Mouse (Mus musculus): Measurements from ENCODE around the gene Acsbg1. TPM values are rescaled to one million over a fixed set of nuclear protein-coding genes. Genes with fewer than 3 reads are reported as not detected.

Acsbg1 gene
- polyA plus RNA-seq, 1 experiment from 2014 or later, result 18.4 TPM

GRCm38 (mm10) chr9:54560831-54561601 is 100.7 kb downstream of the Acsbg1 start:
- Histone ChIP-seq H3K27me3 (ENCODE audit: control insufficient read depth, insufficient read depth, low read length) (no peaks in the 10 kb centered on the region), H3K27ac (ENCODE audit: low read depth, low read length) (no peak overlapping the region), H3K4me1 (replicated peaks; ENCODE audit: control insufficient read depth, insufficient read depth, low read length) (0 out of 2 replicates have a peak, but pooled peaks cover 3% of the 10 kb centered on the region), H3K4me3 (ENCODE audit: low read depth, low read length) (no peak overlapping the region), H3K36me3 (ENCODE audit: control insufficient read depth, insufficient read depth, low read length) (no peaks in the 10 kb centered on the region), H3K9me3 (ENCODE audit: control insufficient read depth, low read length) (no peaks in the 10 kb centered on the region), H3K9ac (ENCODE audit: low read length) (no peak overlapping the region), H3K4me2 (ENCODE audit: low read depth, low read length, severe bottlenecking) (no peak overlapping the region)
- ATAC-seq (replicated peaks; ENCODE audit: low FRiP score), result peak; percentile 19; the same call in 1 of the 2 replicates
- no peak for DNase-seq (ENCODE audit: low spot score)
- WGBS, result 91% methylated on average over 8 of the region's 8 CpGs

- WGBS, result 2% methylated on average over 50 of the region's 54 CpGs
- Histone ChIP-seq H3K27me3 (ENCODE audit: control insufficient read depth, insufficient read depth, low read length) (no peaks in the 10 kb centered on the region), H3K4me2 (ENCODE audit: low read depth, low read length, severe bottlenecking) (peak within 1 kb of the TSS; percentile 85), H3K9me3 (ENCODE audit: control insufficient read depth, low read length) (no peaks in the 10 kb centered on the region), H3K4me3 (ENCODE audit: low read depth, low read length) (peak within 1 kb of the TSS; percentile 45), H3K4me1 (replicated peaks; ENCODE audit: control insufficient read depth, insufficient read depth, low read length) (0 out of 2 replicates have a peak, but pooled peaks cover 3% of the 10 kb centered on the region), H3K9ac (ENCODE audit: low read length) (peak within 1 kb of the TSS; percentile 63), H3K36me3 (ENCODE audit: control insufficient read depth, insufficient read depth, low read length) (no peaks in the 10 kb centered on the region), H3K27ac (ENCODE audit: low read depth, low read length) (no peak within 1 kb of the TSS)
- DNase-seq (ENCODE audit: low spot score) (peak; percentile 93), ATAC-seq (replicated peaks; ENCODE audit: low FRiP score) (peak; percentile 97)
Measured at GRCm38 (mm10) chr9:54559771-54560471, 101.7 kb downstream of the Acsbg1 start, which contains the start of gene Cib2. Cib2 (minus strand) TSS chr9:54560218.

GRCm38 (mm10) chr9:54558731-54559130 is 102.9 kb downstream of the Acsbg1 start:
- no peak for ATAC-seq (replicated peaks; ENCODE audit: low FRiP score)
- H3K27me3 ChIP-seq (ENCODE audit: control insufficient read depth, insufficient read depth, low read length), result no peaks in the 10 kb centered on the region
- WGBS, result 78% methylated on average over 8 of the region's 8 CpGs

GRCm38 (mm10) chr9:54555044-54555443 is 106.6 kb downstream of the Acsbg1 start:
- 72% methylated on average over 2 of the region's 2 CpGs for WGBS

More at GRCm38 (mm10) chr9:54558731-54559130, 102.9 kb downstream of the Acsbg1 start:
- no peaks in the 10 kb centered on the region for H3K36me3 ChIP-seq (ENCODE audit: control insufficient read depth, insufficient read depth, low read length)
- no peak overlapping the region for H3K4me3 ChIP-seq (ENCODE audit: low read depth, low read length)
- DNase-seq (ENCODE audit: low spot score), result no peak
- H3K27ac ChIP-seq (ENCODE audit: low read depth, low read length), result no peak overlapping the region
- H3K4me2 ChIP-seq (ENCODE audit: low read depth, low read length, severe bottlenecking), result no peak overlapping the region
- no peak overlapping the region for H3K9ac ChIP-seq (ENCODE audit: low read length)
- no peaks in the 10 kb centered on the region for H3K9me3 ChIP-seq (ENCODE audit: control insufficient read depth, low read length)
- H3K4me1 ChIP-seq (replicated peaks; ENCODE audit: control insufficient read depth, insufficient read depth, low read length), result 0 out of 2 replicates have a peak, but pooled peaks cover 3% of the 10 kb centered on the region

More at GRCm38 (mm10) chr9:54555044-54555443, 106.6 kb downstream of the Acsbg1 start:
- Histone ChIP-seq H3K4me2 (ENCODE audit: low read depth, low read length, severe bottlenecking) (no peak overlapping the region), H3K27me3 (ENCODE audit: control insufficient read depth, insufficient read depth, low read length) (no peaks in the 10 kb centered on the region), H3K4me1 (replicated peaks; ENCODE audit: control insufficient read depth, insufficient read depth, low read length) (0 out of 2 replicates have a peak, but pooled peaks cover 3% of the 10 kb centered on the region), H3K4me3 (ENCODE audit: low read depth, low read length) (no peak overlapping the region), H3K36me3 (ENCODE audit: control insufficient read depth, insufficient read depth, low read length) (no peaks in the 10 kb centered on the region), H3K27ac (ENCODE audit: low read depth, low read length) (no peak overlapping the region), H3K9ac (ENCODE audit: low read length) (no peak overlapping the region), H3K9me3 (ENCODE audit: control insufficient read depth, low read length) (no peaks in the 10 kb centered on the region)
- no peak for DNase-seq (ENCODE audit: low spot score)
- no peak for ATAC-seq (replicated peaks; ENCODE audit: low FRiP score)

Small RNA genes within 50 kb of the gene (microRNA-seq; reads per million reads assigned to microRNA genes)
- gene Mir5710 (ENCODE audit: insufficient number of aligned reads), result not detected

Other genes with a start within 250 kb of the Acsbg1 start
- 13.0 and 15.2 TPM in 2 replicates for gene Dmxl2, start 160.2 kb downstream of the Acsbg1 start, polyA plus RNA-seq (2014; fragmentation: Nextera tagmentation; extraction: Ambion mirVana)
- gene Sh2d7, start 122.9 kb downstream of the Acsbg1 start, polyA plus RNA-seq (2014; fragmentation: Nextera tagmentation; extraction: Ambion mirVana), result not detected in 2 replicates
- gene Cib2, start 101.7 kb downstream of the Acsbg1 start, polyA plus RNA-seq (2014; fragmentation: Nextera tagmentation; extraction: Ambion mirVana), result 15.8 and 15.9 TPM in 2 replicates
- gene Idh3a, start 75.5 kb downstream of the Acsbg1 start, polyA plus RNA-seq (2014; fragmentation: Nextera tagmentation; extraction: Ambion mirVana), result 119 and 123 TPM in 2 replicates
- gene Dnaja4, start 37.0 kb upstream of the Acsbg1 start, polyA plus RNA-seq (2014; fragmentation: Nextera tagmentation; extraction: Ambion mirVana), result 2.3 and 3.1 TPM in 2 replicates
- gene Wdr61, start 72.6 kb upstream of the Acsbg1 start, polyA plus RNA-seq (2014; fragmentation: Nextera tagmentation; extraction: Ambion mirVana), result 158 and 159 TPM in 2 replicates
- 219 and 275 TPM in 2 replicates for gene Crabp1, start 102.9 kb upstream of the Acsbg1 start, polyA plus RNA-seq (2014; fragmentation: Nextera tagmentation; extraction: Ambion mirVana)
- 60.1 and 72.5 TPM in 2 replicates for gene Ireb2, start 201.9 kb upstream of the Acsbg1 start, polyA plus RNA-seq (2014; fragmentation: Nextera tagmentation; extraction: Ambion mirVana)